Mouse (Mus musculus) stomach, embryonic 14.5 days (tissue): ENCODE results near the gene Tldc2. TPM values are rescaled to one million over a fixed set of nuclear protein-coding genes. Genes with fewer than 3 reads are reported as not detected.

Experiments
- ATAC-seq: fragments of 200-750 bp; cut with Nextera tagmentation; 2 replicates; pipeline ENCODE4 v1.8.0; 2017; ENCODE audit warnings: low read depth, moderate TSS enrichment; ENCODE audit not compliant: insufficient number of reproducible peaks, insufficient read depth, low FRiP score
- H3K27ac ChIP-seq: fragments of 300-500 bp; sonication (generic); 2 replicates; pipeline ENCODE4 v1.5.1; 2014; ENCODE audit warnings: mild to moderate bottlenecking, low read length, moderate library complexity, mixed read lengths
- H3K27me3 ChIP-seq: fragments of 300-500 bp; sonication (generic); 2 replicates; pipeline ENCODE4 v1.6.1; 2014; ENCODE audit warnings: low read length, control low read depth, mixed read lengths; ENCODE audit not compliant: control insufficient read depth, insufficient read depth
- H3K36me3 ChIP-seq: fragments of 300-500 bp; sonication (generic); 2 replicates; pipeline ENCODE4 v1.6.1; 2014; ENCODE audit warnings: mild to moderate bottlenecking, control low read depth, low read length, moderate library complexity, mixed read lengths; ENCODE audit not compliant: control insufficient read depth, insufficient read depth
- H3K4me1 ChIP-seq: fragments of 300-500 bp; sonication (generic); 2 replicates; pipeline ENCODE4 v1.6.1; 2014; ENCODE audit warnings: low read length, control low read depth, mixed read lengths; ENCODE audit not compliant: control insufficient read depth, insufficient read depth
- H3K4me2 ChIP-seq: fragments of 300-500 bp; sonication (generic); replicated peaks from 2 replicates; pipeline ENCODE4 v1.6.1; 2014; ENCODE audit warnings: low read depth, low read length, control low read depth
- H3K4me3 ChIP-seq: fragments of 300-500 bp; sonication (generic); 2 replicates; pipeline ENCODE4 v1.5.1; 2014; ENCODE audit warnings: low read depth, low read length, control low read depth
- H3K9ac ChIP-seq: fragments of 300-500 bp; sonication (generic); replicated peaks from 2 replicates; pipeline ENCODE4 v1.6.1; 2014; ENCODE audit warnings: low read depth, mild to moderate bottlenecking, control low read depth, low read length, moderate library complexity, mixed read lengths
- H3K9me3 ChIP-seq: fragments of 300-500 bp; sonication (generic); 2 replicates; pipeline ENCODE4 v1.6.1; 2016; ENCODE audit warnings: low read depth, low read length, control low read depth; ENCODE audit not compliant: control insufficient read depth
- WGBS: fragments of 180-500 bp; shearing (Covaris S2); extraction: QIAGEN DNeasy Blood & Tissue Kit; methylation state at CpG from one replicate; pipeline ENCODE4 v1.1.7; 2014; 5-methylcytosine and 5-hydroxymethylcytosine counted together
- polyA plus RNA-seq: library from polyadenylated mRNA; unstranded; fragments of >200 nt; fragmentation: Nextera tagmentation; extraction: Ambion mirVana; gene quantifications from 2 replicates; pipeline ENCODE4 v1.2.1, GENCODE M21; 2014

Tldc2 gene
- polyA plus RNA-seq, 1 experiment from 2014 or later = not detected

GRCm38 (mm10) chr2:157077160-157077559 lies 9.7 kb upstream of the Tldc2 start:
- Histone ChIP-seq H3K9me3 (no peaks in the 10 kb centered on the region), H3K36me3 (peaks cover 7% of the 10 kb centered on the region; the same call in 1 of the 2 replicates), H3K27me3 (no peaks in the 10 kb centered on the region), H3K4me1 (peaks cover 54% of the 10 kb centered on the region), H3K9ac (peak overlapping the region; percentile 95; the same call in 1 of the 2 replicates), H3K27ac (peak overlapping the region; percentile 94), H3K4me3 (peak overlapping the region; percentile 94), H3K4me2 (peak overlapping the region; percentile 92)
- WGBS = 29% methylated on average over 5 of the region's 5 CpGs
- ATAC-seq = no peak

- Histone ChIP-seq H3K36me3 (peaks cover 5% of the 10 kb centered on the region; the same call in 1 of the 2 replicates), H3K4me3 (peak overlapping the region; percentile 94), H3K27ac (peak overlapping the region; percentile 94), H3K4me2 (peak overlapping the region; percentile 92), H3K4me1 (peaks cover 49% of the 10 kb centered on the region), H3K9ac (peak overlapping the region; percentile 95), H3K27me3 (no peaks in the 10 kb centered on the region), H3K9me3 (no peaks in the 10 kb centered on the region)
- 1% methylated on average over 15 of the region's 15 CpGs for WGBS
- no peak for ATAC-seq
These were observed 9.2 kb upstream of the Tldc2 start for GRCm38 (mm10) chr2:157077641-157078058.

GRCm38 (mm10) chr2:157078059-157078792 lies 8.6 kb upstream of the Tldc2 start:
- Histone ChIP-seq H3K9me3 (no peaks in the 10 kb centered on the region), H3K4me3 (peak overlapping the region; percentile 94), H3K4me2 (peak overlapping the region; percentile 92), H3K36me3 (no peaks in the 10 kb centered on the region), H3K9ac (peak overlapping the region; percentile 95), H3K27ac (peak overlapping the region; percentile 94), H3K27me3 (no peaks in the 10 kb centered on the region), H3K4me1 (peaks cover 47% of the 10 kb centered on the region)
- peak; percentile 16; the same call in 1 of the 2 replicates for ATAC-seq
- under 1% methylated on average over 75 of the region's 79 CpGs for WGBS

GRCm38 (mm10) chr2:157078793-157079700 lies 7.8 kb upstream of the Tldc2 start, which contains the start of gene Soga1:
TSS of gene Soga1 (minus strand) at chr2:157079254.
- Histone ChIP-seq H3K4me1 (peaks cover 39% of the 10 kb centered on the region), H3K27ac (peak within 1 kb of the TSS; percentile 94), H3K4me3 (peak within 1 kb of the TSS; percentile 94), H3K27me3 (no peaks in the 10 kb centered on the region), H3K9ac (peak within 1 kb of the TSS; percentile 95), H3K9me3 (no peaks in the 10 kb centered on the region), H3K4me2 (peak within 1 kb of the TSS; percentile 92), H3K36me3 (no peaks in the 10 kb centered on the region)
- WGBS = 2% methylated on average over 89 of the region's 136 CpGs
- ATAC-seq = peak; percentile 90

- H3K4me1 ChIP-seq = peaks cover 32% of the 10 kb centered on the region
These were observed 7.1 kb upstream of the Tldc2 start for GRCm38 (mm10) chr2:157079701-157080180.

GRCm38 (mm10) chr2:157081331-157081730 lies 5.5 kb upstream of the Tldc2 start:
- H3K27me3 ChIP-seq = no peaks in the 10 kb centered on the region
- H3K9me3 ChIP-seq = no peaks in the 10 kb centered on the region
- no peak overlapping the region for H3K4me2 ChIP-seq
- H3K4me1 ChIP-seq = peaks cover 16% of the 10 kb centered on the region
- ATAC-seq = no peak
- H3K27ac ChIP-seq = no peak overlapping the region
- H3K4me3 ChIP-seq = no peak overlapping the region
- WGBS = 94% methylated on average over 8 of the region's 8 CpGs
- no peaks in the 10 kb centered on the region for H3K36me3 ChIP-seq
- no peak overlapping the region for H3K9ac ChIP-seq

More at GRCm38 (mm10) chr2:157079701-157080180, 7.1 kb upstream of the Tldc2 start:
- no peaks in the 10 kb centered on the region for H3K27me3 ChIP-seq
- no peaks in the 10 kb centered on the region for H3K9me3 ChIP-seq
- peak overlapping the region; percentile 95 for H3K9ac ChIP-seq
- H3K27ac ChIP-seq = peak overlapping the region; percentile 94
- 10% methylated on average over 16 of the region's 16 CpGs for WGBS
- ATAC-seq = no peak
- peak overlapping the region; percentile 94 for H3K4me3 ChIP-seq
- H3K36me3 ChIP-seq = no peaks in the 10 kb centered on the region
- peak overlapping the region; percentile 92 for H3K4me2 ChIP-seq

- no peak for ATAC-seq
- H3K4me3 ChIP-seq = no peak overlapping the region
- no peaks in the 10 kb centered on the region for H3K27me3 ChIP-seq
- H3K9ac ChIP-seq = no peak overlapping the region
- 28% methylated on average over 7 of the region's 7 CpGs for WGBS
- no peaks in the 10 kb centered on the region for H3K9me3 ChIP-seq
- H3K27ac ChIP-seq = no peak overlapping the region
- H3K4me2 ChIP-seq = no peak overlapping the region
- no peaks in the 10 kb centered on the region for H3K36me3 ChIP-seq
- H3K4me1 ChIP-seq = peaks cover 9% of the 10 kb centered on the region
These were observed 4.9 kb upstream of the Tldc2 start for GRCm38 (mm10) chr2:157081960-157082359.
